Mouse (Mus musculus) MEL (cell line): ENCODE data around the gene Xkr8. TPM values are rescaled to one million over a fixed set of nuclear protein-coding genes. Genes with fewer than 3 reads are reported as not detected.
"Not testable (repeated sequence)": the region's sequence is repeated elsewhere in the genome, so short reads cannot be mapped to it uniquely, and the experiment has no call there.

Source experiments
- DNase-seq: peaks from one replicate; pipeline ENCODE4 v3.0.0; 2011; ENCODE audit warnings: low read depth, low spot score
- H3K27ac ChIP-seq: 2 replicates; pipeline ENCODE4 v1.5.1; 2012; ENCODE audit warnings: low read depth, mild to moderate bottlenecking, control low read depth, low read length, moderate library complexity; ENCODE audit not compliant: control insufficient read depth
- H3K27me3 ChIP-seq, 2 experiments: fragments of 150-350 bp in 1 of 2; sonication (generic) in 1 of 2; 2 replicates each; pipeline ENCODE4 v1.6.1; 2012; ENCODE audit warnings: low read length in 2 of 2, mild to moderate bottlenecking in 2 of 2, improper control_type of control experiment in 1 of 2, moderate library complexity in 1 of 2; ENCODE audit not compliant: insufficient read depth in 2 of 2, control insufficient read depth in 1 of 2
- H3K36me3 ChIP-seq, 2 experiments: 2 replicates each; pipeline ENCODE4 v1.6.1; 2012 to 2014; ENCODE audit warnings: low read length in 2 of 2, improper control_type of control experiment in 1 of 2, inconsistent platforms in 1 of 2, mild to moderate bottlenecking in 1 of 2; ENCODE audit not compliant: insufficient read depth in 2 of 2, control insufficient read depth in 1 of 2
- H3K4me1 ChIP-seq, 2 experiments: fragments of 150-350 bp in 1 of 2; sonication (generic) in 1 of 2; 2 replicates each; pipeline ENCODE4 v1.6.1; 2012; ENCODE audit warnings: low read length in 2 of 2, improper control_type of control experiment in 1 of 2, mild to moderate bottlenecking in 1 of 2; ENCODE audit not compliant: insufficient read depth in 2 of 2, control insufficient read depth in 1 of 2
- H3K4me3 ChIP-seq, 2 experiments: fragments of 150-350 bp in 1 of 2; sonication (generic) in 1 of 2; 2 replicates each; pipeline ENCODE4 v1.5.1; 2012; ENCODE audit warnings: low read depth in 2 of 2, low read length in 2 of 2, mild to moderate bottlenecking in 2 of 2, moderate library complexity in 2 of 2, control low read depth in 1 of 2, improper control_type of control experiment in 1 of 2; ENCODE audit not compliant: control insufficient read depth in 1 of 2, insufficient read depth in 1 of 2
- H3K79me2 ChIP-seq: 2 replicates; pipeline ENCODE4 v1.6.1; 2012; ENCODE audit warnings: mild to moderate bottlenecking, low read length, moderate library complexity; ENCODE audit not compliant: control insufficient read depth, poor library complexity, insufficient read depth
- H3K9ac ChIP-seq: 2 replicates; pipeline ENCODE4 v1.6.1; 2012; ENCODE audit warnings: low read depth, mild to moderate bottlenecking, control low read depth, low read length, moderate library complexity; ENCODE audit not compliant: control insufficient read depth, poor library complexity, severe bottlenecking
- H3K9me3 ChIP-seq: fragments of 150-350 bp; sonication (generic); replicated peaks from 2 replicates; pipeline ENCODE4 v1.6.1; 2012; ENCODE audit warnings: mild to moderate bottlenecking, low read length, improper control_type of control experiment, moderate library complexity; ENCODE audit not compliant: insufficient read depth
- BHLHE40 ChIP-seq: IDR thresholded peaks from 2 replicates; pipeline ENCODE4 v1.6.1; 2012; ENCODE audit warnings: low read depth, mild to moderate bottlenecking, inconsistent platforms, low read length, improper control_type of control experiment, borderline replicate concordance
- CHD2 ChIP-seq: IDR thresholded peaks from 2 replicates; pipeline ENCODE4 v1.6.1; 2011; ENCODE audit warnings: low read length, improper control_type of control experiment
- CTCF ChIP-seq, 3 experiments: IDR thresholded peaks in 2 of 3; conservative IDR thresholded peaks in 1 of 3; 2 replicates each; pipeline ENCODE4 v1.5.1; 2011 to 2012; ENCODE audit warnings: low read length in 3 of 3, low read depth in 2 of 3, mild to moderate bottlenecking in 2 of 3, improper control_type of control experiment in 1 of 3, inconsistent platforms in 1 of 3, mixed read lengths in 1 of 3, moderate library complexity in 1 of 3; ENCODE audit not compliant: control insufficient read depth in 1 of 3, insufficient read depth in 1 of 3, poor library complexity in 1 of 3, severe bottlenecking in 1 of 3
- E2F4 ChIP-seq: IDR thresholded peaks from 2 replicates; pipeline ENCODE4 v1.6.1; 2011; ENCODE audit warnings: low read depth, low read length, improper control_type of control experiment, borderline replicate concordance
- EP300 ChIP-seq, 2 experiments: IDR thresholded peaks; 2 replicates each; pipeline ENCODE4 v1.6.1; 2011; ENCODE audit warnings: improper control_type of control experiment in 2 of 2, low read length in 2 of 2, low read depth in 1 of 2, mild to moderate bottlenecking in 1 of 2
- ETS1 ChIP-seq: IDR thresholded peaks from 2 replicates; pipeline ENCODE4 v1.6.1; 2012; ENCODE audit warnings: low read depth, mild to moderate bottlenecking, inconsistent platforms, low read length, improper control_type of control experiment, moderate library complexity
- GABPA ChIP-seq: IDR thresholded peaks from 2 replicates; pipeline ENCODE4 v1.6.1; 2012; ENCODE audit warnings: low read depth, mild to moderate bottlenecking, inconsistent platforms, low read length, improper control_type of control experiment, moderate library complexity
- GATA1 ChIP-seq: IDR thresholded peaks from 2 replicates; pipeline ENCODE4 v1.6.1; 2011; ENCODE audit warnings: low read depth, low read length, improper control_type of control experiment
- MAX ChIP-seq: IDR thresholded peaks from 2 replicates; pipeline ENCODE4 v1.6.1; 2011; ENCODE audit warnings: low read length, improper control_type of control experiment
- MAZ ChIP-seq: IDR thresholded peaks from 2 replicates; pipeline ENCODE4 v1.6.1; 2012; ENCODE audit warnings: low read depth, mild to moderate bottlenecking, inconsistent platforms, low read length, improper control_type of control experiment
- MYC ChIP-seq: IDR thresholded peaks from 2 replicates; pipeline ENCODE4 v1.6.1; 2011; ENCODE audit warnings: low read depth, mild to moderate bottlenecking, low read length, improper control_type of control experiment, moderate library complexity
- NRF1 ChIP-seq: IDR thresholded peaks from 2 replicates; pipeline ENCODE4 v1.6.1; 2014; ENCODE audit warnings: low read depth, mild to moderate bottlenecking, inconsistent platforms, low read length, improper control_type of control experiment, moderate library complexity; ENCODE audit not compliant: poor library complexity, insufficient read depth, severe bottlenecking
- POLR2AphosphoS2 ChIP-seq: IDR thresholded peaks from 2 replicates; pipeline ENCODE4 v1.6.1; 2011; ENCODE audit warnings: low read length, improper control_type of control experiment
- POLR2AphosphoS5 ChIP-seq: IDR thresholded peaks from 2 replicates; pipeline ENCODE4 v1.6.1; 2012; ENCODE audit warnings: low read depth, borderline replicate concordance, mild to moderate bottlenecking, inconsistent platforms, low read length, moderate library complexity, mixed read lengths
- UBTF ChIP-seq: IDR thresholded peaks from 2 replicates; pipeline ENCODE4 v1.6.1; 2012; ENCODE audit warnings: low read depth, mild to moderate bottlenecking, inconsistent platforms, low read length, improper control_type of control experiment, moderate library complexity, borderline replicate concordance; ENCODE audit not compliant: insufficient read depth
- USF1 ChIP-seq: IDR thresholded peaks from 2 replicates; pipeline ENCODE4 v1.6.1; 2014; ENCODE audit warnings: low read depth, mild to moderate bottlenecking, inconsistent platforms, low read length, improper control_type of control experiment, moderate library complexity
- ZNF384 ChIP-seq: IDR thresholded peaks from 2 replicates; pipeline ENCODE4 v1.6.1; 2012; ENCODE audit warnings: low read depth, mild to moderate bottlenecking, inconsistent platforms, low read length, improper control_type of control experiment
- polyA plus RNA-seq, 2 experiments: library from polyadenylated mRNA; stranded (reverse) in 1 of 2; unstranded in 1 of 2; fragments of >175 nt in 1 of 2; fragments of >200 nt in 1 of 2; gene quantifications; 2 replicates each; pipeline versions ENCODE4 v1.2.1 to v1.2.4; 2012; ENCODE audit warnings: low replicate concordance in 2 of 2, low read depth in 1 of 2; ENCODE audit not compliant: insufficient read length in 2 of 2, insufficient read depth in 1 of 2, missing spikeins in 1 of 2
- total RNA-seq: library from RNA; depleted of rRNA; stranded (reverse); fragments of 300-350 nt; gene quantifications from 2 replicates; pipeline ENCODE4 v1.2.3, GENCODE M21; 2012

Xkr8 gene
- total and polyA plus RNA-seq, 3 experiments = 2.8 to 3.9 TPM; not detected in 1

DNA sequence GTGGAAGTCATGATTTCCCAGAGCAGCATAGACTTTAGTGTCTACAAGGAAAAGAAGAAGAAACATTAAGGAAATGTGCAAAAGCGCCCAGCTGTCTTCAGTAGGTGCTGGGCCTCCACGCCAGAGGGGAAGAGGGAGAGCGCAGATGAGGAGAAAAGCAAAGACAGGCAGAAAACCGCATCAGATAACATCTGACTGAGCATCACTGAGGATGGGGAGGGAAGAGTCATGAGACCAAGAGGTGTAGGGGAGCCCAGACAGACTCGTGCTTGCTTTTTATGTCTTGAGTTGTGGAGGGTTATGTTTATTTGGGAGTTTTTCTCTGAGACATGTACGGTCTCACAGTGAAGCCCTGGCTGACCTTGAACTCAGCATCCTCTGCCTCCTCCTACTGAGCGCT is 9.1 kb upstream of the Xkr8 start:
- Histone ChIP-seq H3K27ac (no peak overlapping the region), H3K4me3 (no peak overlapping the region), H3K9me3 (no peaks in the 10 kb centered on the region), H3K9ac (no peak overlapping the region), H3K27me3 (no peaks in the 10 kb centered on the region), H3K36me3 (peaks cover 0 to 10% of the 10 kb centered on the region in 2 experiments; a peak in 2 of 4 replicates), H3K4me1 (peaks cover 2 to 14% of the 10 kb centered on the region in 2 experiments), H3K79me2 (no peaks in the 10 kb centered on the region)
- TF ChIP-seq UBTF (no peak), ETS1 (no peak), POLR2AphosphoS2 (no peak), MAZ (no peak), ZNF384 (no peak), GABPA (no peak), CHD2 (no peak), USF1 (no peak), POLR2AphosphoS5 (no peak), GATA1 (no peak), MAX (no peak), NRF1 (no peak), BHLHE40 (no peak), MYC (no peak), CTCF (IDR thresholded peaks at IDR 0.05 in 2 of 3, conservative IDR thresholded peaks at IDR 0.05 in 1 of 3; ENCODE audit: control insufficient read depth in 1 of 3, insufficient read depth in 1 of 3, low read depth in 2 of 3, low read length in 3 of 3, poor library complexity in 1 of 3, severe bottlenecking in 1 of 3) (no peak), EP300 (IDR thresholded peaks at IDR 0.05; ENCODE audit: low read depth in 1 of 2, low read length in 2 of 2) (no peak), E2F4 (no peak)
- DNase-seq = no peak

DNA sequence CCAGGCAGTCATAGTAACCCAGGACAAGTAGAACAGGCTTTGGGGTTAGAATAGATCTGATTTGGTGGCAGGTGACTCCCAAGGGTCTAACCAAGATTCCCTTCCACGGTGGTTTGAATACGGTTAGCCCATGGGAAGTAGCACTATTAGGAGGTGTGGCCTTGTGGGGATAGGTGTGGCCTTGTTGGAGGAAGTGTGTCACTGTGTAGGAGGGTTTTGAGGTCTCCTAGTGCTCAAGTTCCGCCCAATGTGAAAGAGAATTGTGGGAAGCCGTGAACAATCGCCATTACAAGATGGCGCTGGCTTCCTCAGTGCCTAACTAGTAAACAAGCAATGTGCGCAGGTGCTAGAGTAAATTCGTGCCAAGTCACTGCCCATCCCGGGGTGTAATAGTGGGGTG is 4.8 kb upstream of the Xkr8 start:
- H3K27me3 ChIP-seq, H3K79me2 ChIP-seq, H3K4me3 ChIP-seq, H3K27ac ChIP-seq, H3K36me3 ChIP-seq, DNase-seq, H3K9me3 ChIP-seq, H3K9ac ChIP-seq, H3K4me1 ChIP-seq: not testable (repeated sequence)
